Mouse (Mus musculus): ENCODE data around the gene Rnf207.

Rnf207 gene

DNA sequence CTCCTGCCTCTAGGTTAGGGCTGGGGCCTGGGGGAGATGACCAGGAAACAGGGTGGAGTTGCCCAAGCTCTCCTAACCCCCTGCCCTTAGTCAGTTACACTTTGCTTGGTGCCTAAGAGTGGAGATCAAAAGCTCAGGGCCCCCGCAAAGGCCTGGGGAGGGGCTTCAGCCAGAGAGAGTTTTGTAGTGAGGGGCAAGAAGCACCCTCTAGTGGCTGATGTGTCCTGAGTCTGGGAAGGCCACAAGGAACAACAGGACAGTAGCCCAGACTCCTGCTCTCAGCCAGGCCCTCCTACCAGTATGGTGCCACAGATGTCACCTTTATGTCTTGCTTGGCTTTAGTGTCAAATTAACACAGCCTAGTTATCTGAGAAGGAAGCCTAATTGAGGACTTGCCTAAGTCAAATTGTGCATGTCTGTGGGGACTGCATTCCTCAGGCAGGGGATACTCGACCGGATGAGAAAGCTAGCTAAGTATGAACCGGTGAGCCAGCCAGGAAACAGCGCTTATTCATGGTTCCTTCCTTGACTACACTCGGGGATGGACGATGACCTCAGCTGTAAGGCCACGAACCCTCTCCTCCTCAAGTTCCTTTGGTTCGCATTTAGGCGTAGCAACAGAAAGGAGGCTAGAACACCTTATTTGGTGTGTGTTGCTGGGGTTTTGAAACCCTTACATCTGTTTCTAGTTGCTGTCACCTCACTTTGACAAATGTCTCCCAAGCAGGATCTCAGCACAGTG lies 24.4 kb downstream of the Rnf207 start:
- peak; percentile 65 for DNase-seq (ENCODE audit: low spot score)

DNA sequence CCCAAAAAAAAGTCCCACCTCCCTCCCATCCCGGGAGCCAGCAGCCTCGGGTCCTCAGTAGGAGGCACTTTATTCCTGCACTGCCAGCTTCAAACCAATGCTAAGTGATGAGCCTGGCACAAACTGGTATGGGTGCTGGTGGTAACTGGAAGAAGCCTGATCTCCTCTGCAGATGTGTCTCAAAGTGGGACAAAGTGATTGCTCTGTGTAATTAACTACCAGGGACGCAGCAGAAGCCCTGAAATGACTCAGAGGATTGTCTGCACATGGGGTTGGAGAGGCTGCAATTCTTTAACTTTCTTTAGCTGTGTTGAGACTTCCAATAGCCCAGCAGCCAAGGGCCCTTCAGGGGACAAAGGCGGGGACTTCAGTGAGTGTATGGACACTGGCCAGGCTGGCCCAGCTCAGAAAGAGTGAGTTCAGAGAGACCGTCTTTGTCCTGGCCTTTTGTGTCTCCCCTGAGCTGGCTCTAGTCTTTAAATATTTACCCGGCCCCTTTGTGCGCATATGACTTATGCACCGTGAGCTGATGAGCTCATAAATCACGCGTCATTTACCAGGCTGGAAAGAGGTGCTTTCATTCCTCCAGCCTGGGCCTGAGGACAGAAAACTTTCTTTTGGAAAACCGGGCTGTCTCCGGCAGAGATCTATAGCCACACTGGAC lies 26.6 kb downstream of the Rnf207 start:
- peak; percentile 80 for DNase-seq (ENCODE audit: low spot score)

- DNase-seq (ENCODE audit: low spot score): no peak
Observed at GRCm38 (mm10) chr4:152291562-152291961, 27.2 kb downstream of the Rnf207 start, which contains the start of gene Hes3. Gene Hes3, minus strand, starts transcription at chr4:152291662.

GRCm38 (mm10) chr4:152290991-152291390 lies 27.8 kb downstream of the Rnf207 start:
- DNase-seq (ENCODE audit: low spot score): no peak

- DNase-seq (ENCODE audit: low spot score): peak; percentile 68
Observed at GRCm38 (mm10) chr4:152290385-152290784, 28.4 kb downstream of the Rnf207 start.

DNA sequence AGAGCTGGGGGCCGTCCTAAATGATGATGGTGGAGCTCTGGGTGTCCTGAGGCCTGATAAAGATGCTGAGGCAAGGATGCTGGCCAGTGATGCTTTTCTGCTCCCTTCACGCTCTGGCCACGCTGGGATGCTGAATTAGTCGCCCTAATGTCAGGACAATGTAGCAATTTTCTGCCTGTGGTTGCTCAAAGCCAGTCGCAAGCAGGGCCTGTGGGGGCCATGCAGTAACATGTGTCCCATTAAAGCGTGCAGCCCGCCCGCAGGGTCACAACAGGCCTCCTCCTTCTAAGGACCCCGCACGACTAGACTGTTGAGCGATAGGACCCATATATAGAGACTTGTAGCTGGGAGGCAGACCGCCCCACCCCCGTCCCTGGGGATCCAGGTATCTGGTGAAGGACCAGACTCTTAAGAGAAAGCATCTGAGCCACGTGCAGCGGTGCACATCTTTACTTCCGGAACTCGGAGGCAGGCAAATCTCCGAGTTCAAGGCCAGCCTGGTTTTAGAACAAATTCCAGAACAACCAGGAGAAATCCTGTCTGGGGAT lies 30.3 kb downstream of the Rnf207 start:
- DNase-seq (ENCODE audit: low spot score): peak; percentile 57

GRCm38 (mm10) chr4:152287317-152288120 lies 31.3 kb downstream of the Rnf207 start:
- no peak for DNase-seq (ENCODE audit: low spot score)

DNA sequence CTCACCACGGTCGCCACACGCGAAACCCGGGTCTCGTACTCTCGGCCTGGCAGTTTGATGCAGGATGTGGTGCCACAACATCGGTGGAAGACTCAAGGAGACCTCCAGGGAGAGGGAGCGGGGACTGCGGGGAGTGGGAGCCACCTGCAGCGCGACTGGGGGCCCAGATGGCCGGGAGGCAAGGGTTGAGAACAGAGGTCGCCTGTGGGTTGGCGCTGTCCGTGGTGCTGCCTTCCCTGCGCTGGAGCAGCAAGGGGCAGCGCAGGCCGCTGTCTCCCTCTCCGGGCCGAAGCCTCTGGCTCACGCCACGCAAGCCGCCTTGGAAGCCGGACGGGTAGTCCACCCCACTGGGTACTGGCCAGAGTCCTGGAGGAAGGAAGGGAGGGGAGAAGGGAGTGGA lies 31.9 kb downstream of the Rnf207 start:
- DNase-seq (ENCODE audit: low spot score): peak; percentile 88

GRCm38 (mm10) chr4:152286183-152286582 lies 32.6 kb downstream of the Rnf207 start:
- peak; percentile 52 for DNase-seq (ENCODE audit: low spot score)

DNA sequence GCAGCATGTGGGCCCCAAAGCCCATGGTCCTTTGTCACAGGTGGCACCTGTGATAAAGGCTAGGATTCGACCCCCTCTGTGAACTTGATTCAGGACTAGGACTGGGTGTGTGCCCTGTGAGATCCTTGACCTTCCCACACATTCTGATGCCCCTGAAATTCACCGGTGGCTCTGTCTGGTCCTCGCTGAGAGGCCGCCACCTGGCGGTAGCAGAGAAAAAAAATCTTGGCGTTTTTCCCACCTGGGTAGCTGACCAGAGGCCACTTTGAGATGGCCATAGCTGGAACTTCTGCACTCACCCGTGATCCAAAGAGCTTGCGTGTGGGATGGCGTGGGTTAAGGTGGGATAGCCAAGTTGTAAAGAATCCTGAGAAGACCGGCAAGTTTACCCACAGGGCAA lies 33.3 kb downstream of the Rnf207 start:
- peak; percentile 68 for DNase-seq (ENCODE audit: low spot score)

DNA sequence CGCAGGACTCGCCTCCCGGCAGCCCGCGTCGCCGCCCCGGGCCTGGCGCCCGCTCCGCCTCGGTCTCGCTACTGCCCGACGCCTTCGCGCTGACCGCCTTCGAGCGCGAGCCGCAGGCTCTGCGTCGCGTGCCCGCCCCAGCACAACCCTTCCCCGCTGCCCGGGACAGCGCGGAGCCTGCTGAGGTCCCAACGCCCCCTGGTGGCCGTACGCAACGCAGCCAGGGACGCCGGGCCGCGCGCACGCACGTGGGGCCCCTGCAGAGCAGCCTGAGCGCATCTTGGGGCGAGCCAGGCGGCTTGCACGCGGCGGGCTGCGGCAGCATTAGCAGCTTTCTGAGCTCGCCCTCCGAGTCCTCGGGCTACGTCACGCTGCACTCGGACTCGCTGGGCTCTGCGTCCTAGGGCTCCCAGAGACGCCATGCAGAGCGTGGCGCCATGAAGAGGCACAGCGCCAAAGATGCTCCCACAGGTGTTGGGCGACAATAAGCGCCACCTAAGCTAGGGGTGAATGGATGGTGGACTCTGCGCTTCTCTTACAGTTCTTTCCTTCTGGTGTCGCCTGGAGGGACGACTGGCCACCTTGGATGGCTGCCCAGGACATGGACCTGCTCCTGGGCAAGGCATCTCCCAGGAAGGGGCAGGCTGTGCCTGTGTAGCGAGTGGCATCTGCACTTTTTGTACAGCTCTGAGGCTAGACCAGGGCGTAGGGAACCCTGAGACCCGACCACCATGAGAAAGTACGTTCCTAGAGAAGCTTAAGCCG lies 35.4 kb downstream of the Rnf207 start:
- DNase-seq (ENCODE audit: low spot score): peak; percentile 91

DNA sequence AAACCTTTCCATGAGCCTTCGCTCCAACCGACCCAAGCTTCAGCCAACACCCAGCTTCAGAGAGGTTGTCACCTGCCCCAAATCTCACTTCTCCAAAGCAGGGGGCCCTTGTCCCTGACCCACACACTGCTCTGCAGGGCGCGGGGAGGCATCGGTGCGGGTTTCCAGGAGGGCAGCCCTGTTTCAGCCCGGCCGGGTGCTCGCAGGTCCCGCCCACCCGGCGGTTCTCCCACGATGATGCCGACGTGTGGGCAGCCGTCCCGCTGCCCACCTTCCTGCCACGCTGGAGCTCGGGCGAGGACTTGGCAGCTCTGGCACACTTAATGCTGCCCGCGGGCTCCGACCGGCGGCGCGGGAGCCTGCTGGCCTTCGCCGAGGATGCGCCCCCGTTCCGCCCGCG lies 36.1 kb downstream of the Rnf207 start:
- no peak for DNase-seq (ENCODE audit: low spot score)

DNA sequence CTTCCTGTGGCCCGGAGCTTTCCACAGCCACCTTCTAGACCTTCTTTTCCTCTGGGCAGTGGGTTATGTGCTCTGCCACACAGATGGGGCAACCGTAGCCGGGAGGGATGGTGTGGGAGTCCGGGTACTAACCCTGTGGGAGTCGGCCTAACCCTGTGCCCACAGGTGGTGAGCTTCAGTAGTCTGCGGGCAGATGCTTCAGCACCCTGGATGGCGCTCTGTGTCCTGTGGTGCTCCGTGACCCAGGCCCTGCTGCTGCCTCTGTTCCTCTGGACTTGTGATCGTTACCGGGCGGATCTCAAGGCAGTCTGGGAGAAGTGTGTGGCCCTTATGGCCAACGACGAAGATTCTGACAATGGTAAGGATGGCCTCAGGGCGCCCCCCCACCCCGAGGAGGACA lies 37.2 kb downstream of the Rnf207 start:
- DNase-seq (ENCODE audit: low spot score): no peak

DNA sequence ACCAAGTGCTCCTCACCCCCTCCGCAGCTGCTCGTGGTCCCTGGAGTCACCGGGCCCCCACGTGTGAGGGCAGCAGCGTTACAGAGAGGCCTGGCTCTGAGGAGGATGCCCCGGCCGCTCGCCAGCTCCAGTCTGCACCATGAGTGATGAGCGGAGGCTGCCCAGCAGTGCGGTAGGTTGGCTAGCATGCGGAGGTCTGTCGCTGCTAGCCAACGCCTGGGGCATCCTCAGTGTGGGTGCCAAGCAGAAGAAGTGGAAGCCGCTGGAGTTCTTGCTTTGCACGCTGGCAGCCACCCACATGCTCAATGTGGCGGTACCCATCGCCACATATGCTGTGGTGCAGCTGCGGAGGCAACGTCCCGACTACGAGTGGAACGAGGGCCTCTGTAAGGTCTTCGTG lies 39.8 kb downstream of the Rnf207 start:
- DNase-seq (ENCODE audit: low spot score): no peak

- no peak for DNase-seq (ENCODE audit: low spot score)
Observed at GRCm38 (mm10) chr4:152277916-152278315, 40.9 kb downstream of the Rnf207 start.

GRCm38 (mm10) chr4:152276389-152277347 lies 42.1 kb downstream of the Rnf207 start:
- DNase-seq (ENCODE audit: low spot score): peak; percentile 49

DNA sequence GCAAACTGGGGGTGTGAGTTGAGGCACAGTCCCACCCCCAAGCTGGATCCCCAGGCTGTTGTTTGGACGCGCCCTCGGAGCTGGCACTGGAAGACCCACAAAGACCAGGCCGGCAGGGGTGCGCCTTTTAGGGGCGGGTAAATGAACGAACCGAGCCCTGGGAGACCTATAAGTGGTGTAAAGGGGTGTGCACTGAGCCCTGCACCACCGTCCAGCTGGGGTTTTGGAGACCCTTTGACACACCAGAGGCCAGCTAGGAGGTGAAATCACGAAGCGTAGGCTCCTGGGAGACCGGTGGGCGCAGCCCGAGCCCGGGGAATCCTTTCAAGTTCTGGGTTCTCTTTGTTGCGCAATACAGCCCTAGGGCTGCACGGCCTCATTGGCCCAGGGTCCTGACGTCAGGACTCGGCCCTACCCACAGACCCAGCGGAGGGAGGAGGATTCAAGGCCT lies 44.1 kb downstream of the Rnf207 start:
- DNase-seq (ENCODE audit: low spot score): peak; percentile 55

- DNase-seq (ENCODE audit: low spot score): peak; percentile 71
Observed at GRCm38 (mm10) chr4:152273621-152274236, 45.1 kb downstream of the Rnf207 start, which contains the start of gene Gpr153. Gene Gpr153, plus strand, starts transcription at chr4:152274232.

GRCm38 (mm10) chr4:152273191-152273590 lies 45.6 kb downstream of the Rnf207 start:
- DNase-seq (ENCODE audit: low spot score): no peak

Measured in embryo, embryonic 10 days (tissue).